Mouse (Mus musculus): ENCODE results near the gene Cemip2. TPM values are rescaled to one million over a fixed set of nuclear protein-coding genes. Genes with fewer than 3 reads are reported as not detected.

The Cemip2 gene
- polyA plus RNA-seq, 1 experiment from 2014 or later: 51.7 TPM

DNA sequence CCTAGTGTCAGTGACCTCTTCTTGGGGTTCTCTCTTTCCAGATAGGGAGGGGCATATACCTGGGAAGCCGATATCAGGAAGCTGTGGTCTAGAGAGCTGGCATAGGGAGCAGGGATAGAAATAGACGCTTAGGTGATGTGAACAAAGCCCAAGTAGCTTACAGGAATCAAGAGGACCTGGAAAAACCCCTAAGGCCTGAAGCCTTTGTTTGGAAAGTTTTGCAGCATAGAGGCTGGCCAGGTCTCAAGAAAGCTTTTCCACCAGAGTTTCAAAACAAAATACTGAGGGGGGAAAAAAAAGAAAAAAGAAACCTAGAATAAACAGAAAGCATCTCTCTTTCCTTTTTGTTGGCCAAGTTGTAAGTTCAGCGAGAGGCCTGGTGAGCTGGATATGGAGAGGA is 104.9 kb downstream of the Cemip2 start:
- Histone ChIP-seq H3K4me2 (replicated peaks) (no peak overlapping the region), H3K4me3 (no peak overlapping the region), H3K9me3 (no peaks in the 10 kb centered on the region), H3K4me1 (peaks cover 4% of the 10 kb centered on the region; the same call in 1 of the 2 replicates), H3K9ac (no peak overlapping the region), H3K27ac (peak overlapping the region; percentile 57), H3K27me3 (no peaks in the 10 kb centered on the region), H3K36me3 (no peaks in the 10 kb centered on the region)
- ATAC-seq (ENCODE audit: insufficient number of reproducible peaks, insufficient read depth, low FRiP score, low TSS enrichment): no peak
- WGBS: 76% methylated on average over 3 of the region's 3 CpGs

DNA sequence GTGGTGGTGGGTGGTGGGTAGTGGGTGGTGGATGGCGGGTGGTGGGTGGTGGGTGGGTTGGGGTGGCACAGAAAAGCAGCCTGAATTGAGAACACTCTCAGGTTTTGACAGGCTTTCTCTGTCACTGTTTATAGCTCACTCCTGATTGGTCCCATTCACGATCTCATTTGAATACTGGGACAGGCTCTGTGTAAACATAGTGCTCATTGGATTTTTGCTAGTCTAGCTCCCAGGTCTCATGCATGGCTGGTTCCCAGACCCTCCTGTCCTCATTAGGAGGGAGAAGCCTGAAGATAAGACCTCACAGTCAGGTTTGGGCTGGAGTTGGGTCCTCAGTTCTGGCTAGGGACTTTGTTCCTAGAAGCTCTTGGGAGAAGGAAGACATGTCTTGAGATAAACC is 105.8 kb downstream of the Cemip2 start:
- no peak overlapping the region for H3K4me3 ChIP-seq
- no peak for ATAC-seq (ENCODE audit: insufficient number of reproducible peaks, insufficient read depth, low FRiP score, low TSS enrichment)
- WGBS: 83% methylated on average over 2 of the region's 2 CpGs
- H3K9me3 ChIP-seq: no peaks in the 10 kb centered on the region
- H3K9ac ChIP-seq: no peak overlapping the region
- H3K4me1 ChIP-seq: peaks cover 4% of the 10 kb centered on the region; the same call in 1 of the 2 replicates
- H3K27ac ChIP-seq: no peak overlapping the region
- H3K36me3 ChIP-seq: no peaks in the 10 kb centered on the region
- no peaks in the 10 kb centered on the region for H3K27me3 ChIP-seq
- no peak overlapping the region for H3K4me2 ChIP-seq (replicated peaks)

GRCm38 (mm10) chr19:21884385-21884784 is 106.2 kb downstream of the Cemip2 start:
- WGBS: 64% methylated on average over 4 of the region's 4 CpGs
- no peak for ATAC-seq (ENCODE audit: insufficient number of reproducible peaks, insufficient read depth, low FRiP score, low TSS enrichment)
- peaks cover 4% of the 10 kb centered on the region; the same call in 1 of the 2 replicates for H3K4me1 ChIP-seq

GRCm38 (mm10) chr19:21886166-21886657 is 108.1 kb downstream of the Cemip2 start:
- no peak overlapping the region for H3K27ac ChIP-seq
- no peaks in the 10 kb centered on the region for H3K27me3 ChIP-seq
- no peaks in the 10 kb centered on the region for H3K36me3 ChIP-seq
- no peak overlapping the region for H3K4me2 ChIP-seq (replicated peaks)
- H3K9me3 ChIP-seq: no peaks in the 10 kb centered on the region
- WGBS: 62% methylated on average over 4 of the region's 4 CpGs
- no peak for ATAC-seq (ENCODE audit: insufficient number of reproducible peaks, insufficient read depth, low FRiP score, low TSS enrichment)
- H3K9ac ChIP-seq: no peak overlapping the region
- H3K4me3 ChIP-seq: no peak overlapping the region
- H3K4me1 ChIP-seq: peaks cover 4% of the 10 kb centered on the region; the same call in 1 of the 2 replicates

More at GRCm38 (mm10) chr19:21884385-21884784, 106.2 kb downstream of the Cemip2 start:
- H3K4me2 ChIP-seq (replicated peaks): no peak overlapping the region
- H3K27ac ChIP-seq: no peak overlapping the region
- H3K4me3 ChIP-seq: no peak overlapping the region
- no peaks in the 10 kb centered on the region for H3K9me3 ChIP-seq
- H3K36me3 ChIP-seq: no peaks in the 10 kb centered on the region
- no peak overlapping the region for H3K9ac ChIP-seq
- H3K27me3 ChIP-seq: no peaks in the 10 kb centered on the region

- H3K36me3 ChIP-seq: no peaks in the 10 kb centered on the region
- no peaks in the 10 kb centered on the region for H3K4me1 ChIP-seq
- no peak for ATAC-seq (ENCODE audit: insufficient number of reproducible peaks, insufficient read depth, low FRiP score, low TSS enrichment)
- H3K4me3 ChIP-seq: no peak overlapping the region
- H3K27ac ChIP-seq: no peak overlapping the region
- H3K9me3 ChIP-seq: no peaks in the 10 kb centered on the region
- H3K4me2 ChIP-seq (replicated peaks): no peak overlapping the region
- WGBS: 71% methylated on average over 2 of the region's 2 CpGs
- no peak overlapping the region for H3K9ac ChIP-seq
- no peaks in the 10 kb centered on the region for H3K27me3 ChIP-seq
Observed at GRCm38 (mm10) chr19:21890699-21891098, 112.6 kb downstream of the Cemip2 start.

DNA sequence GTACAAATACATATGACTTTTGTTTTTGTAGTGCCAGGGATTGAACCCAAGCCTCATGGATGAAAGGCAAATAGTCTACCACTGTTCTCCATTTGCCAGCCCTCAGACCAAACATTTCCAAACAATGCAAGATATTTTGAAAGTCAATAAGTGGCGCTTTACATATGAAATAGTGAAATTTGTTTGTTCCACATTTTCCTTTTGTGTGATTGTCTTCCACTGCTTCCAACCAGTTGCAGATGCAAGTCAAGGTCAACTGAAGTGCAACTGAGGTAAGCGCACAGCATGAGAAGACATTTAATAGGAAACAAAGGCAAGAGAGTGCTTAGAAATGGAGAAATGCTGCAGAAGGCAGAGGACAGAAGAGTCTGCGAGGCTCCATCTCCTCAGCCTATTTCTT is 116.7 kb downstream of the Cemip2 start:
- ATAC-seq (ENCODE audit: insufficient number of reproducible peaks, insufficient read depth, low FRiP score, low TSS enrichment): no peak
- H3K36me3 ChIP-seq: no peaks in the 10 kb centered on the region
- no peak overlapping the region for H3K4me2 ChIP-seq (replicated peaks)
- H3K9ac ChIP-seq: no peak overlapping the region
- no peaks in the 10 kb centered on the region for H3K27me3 ChIP-seq
- no peaks in the 10 kb centered on the region for H3K9me3 ChIP-seq
- no peak overlapping the region for H3K4me3 ChIP-seq
- no peak overlapping the region for H3K27ac ChIP-seq
- 91% methylated on average over 3 of the region's 3 CpGs for WGBS
- H3K4me1 ChIP-seq: no peaks in the 10 kb centered on the region

- H3K4me3 ChIP-seq: no peak overlapping the region
- H3K9ac ChIP-seq: no peak overlapping the region
- H3K27ac ChIP-seq: no peak overlapping the region
- WGBS: 68% methylated on average over 5 of the region's 5 CpGs
- no peak overlapping the region for H3K4me2 ChIP-seq (replicated peaks)
- H3K27me3 ChIP-seq: no peaks in the 10 kb centered on the region
- no peaks in the 10 kb centered on the region for H3K9me3 ChIP-seq
- ATAC-seq (ENCODE audit: insufficient number of reproducible peaks, insufficient read depth, low FRiP score, low TSS enrichment): no peak
- no peaks in the 10 kb centered on the region for H3K36me3 ChIP-seq
- H3K4me1 ChIP-seq: no peaks in the 10 kb centered on the region
Observed at GRCm38 (mm10) chr19:21895540-21895939, 117.4 kb downstream of the Cemip2 start.

- Histone ChIP-seq H3K27ac (no peak overlapping the region), H3K4me1 (no peaks in the 10 kb centered on the region), H3K4me3 (no peak overlapping the region), H3K27me3 (no peaks in the 10 kb centered on the region), H3K9ac (no peak overlapping the region), H3K4me2 (replicated peaks) (no peak overlapping the region), H3K9me3 (no peaks in the 10 kb centered on the region), H3K36me3 (no peaks in the 10 kb centered on the region)
- WGBS: 75% methylated on average over 7 of the region's 7 CpGs
- ATAC-seq (ENCODE audit: insufficient number of reproducible peaks, insufficient read depth, low FRiP score, low TSS enrichment): no peak
Observed at GRCm38 (mm10) chr19:21897122-21897827, 119.1 kb downstream of the Cemip2 start.

- Histone ChIP-seq H3K4me1 (no peaks in the 10 kb centered on the region), H3K4me2 (replicated peaks) (no peak overlapping the region), H3K27me3 (no peaks in the 10 kb centered on the region), H3K9ac (no peak overlapping the region), H3K9me3 (no peaks in the 10 kb centered on the region), H3K27ac (no peak overlapping the region), H3K36me3 (no peaks in the 10 kb centered on the region), H3K4me3 (no peak overlapping the region)
- ATAC-seq (ENCODE audit: insufficient number of reproducible peaks, insufficient read depth, low FRiP score, low TSS enrichment): no peak
- 59% methylated on average over 12 of the region's 12 CpGs for WGBS
Observed at GRCm38 (mm10) chr19:21898015-21898939, 120.1 kb downstream of the Cemip2 start.
